Mouse (Mus musculus): ENCODE data around the gene Dennd1a. TPM values are rescaled to one million over a fixed set of nuclear protein-coding genes. Genes with fewer than 3 reads are reported as not detected.

Gene Dennd1a
- polyA plus RNA-seq, 1 experiment from 2014 or later = 10.3 TPM

DNA sequence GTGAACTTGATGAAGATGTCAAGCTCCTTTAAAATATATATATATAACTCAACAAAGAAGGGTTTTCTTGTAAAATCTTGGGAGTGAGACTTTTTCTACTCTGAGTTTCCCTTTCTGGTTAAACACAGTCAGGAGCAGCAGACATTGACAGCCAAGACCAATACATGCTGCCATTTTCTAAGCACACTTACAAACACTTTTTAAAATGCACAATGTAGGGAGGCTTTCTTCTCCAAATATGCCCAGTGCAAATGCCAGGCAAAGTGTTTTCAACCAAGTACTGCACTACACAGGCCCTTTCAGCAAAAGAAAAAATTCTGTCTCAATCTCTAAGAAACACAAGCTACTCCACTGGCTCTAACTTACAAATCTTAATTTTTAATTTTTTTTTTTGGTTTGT lies 65.7 kb downstream of the Dennd1a start:
- Histone ChIP-seq H3K4me2 (no peak overlapping the region), H3K27ac (no peak overlapping the region), H3K4me3 (replicated peaks) (no peak overlapping the region), H3K36me3 (no peaks in the 10 kb centered on the region), H3K27me3 (replicated peaks) (no peaks in the 10 kb centered on the region), H3K9ac (no peak overlapping the region), H3K4me1 (no peaks in the 10 kb centered on the region), H3K9me3 (no peaks in the 10 kb centered on the region)
- no peak for ATAC-seq (ENCODE audit: insufficient read depth, low FRiP score, low read depth)

DNA sequence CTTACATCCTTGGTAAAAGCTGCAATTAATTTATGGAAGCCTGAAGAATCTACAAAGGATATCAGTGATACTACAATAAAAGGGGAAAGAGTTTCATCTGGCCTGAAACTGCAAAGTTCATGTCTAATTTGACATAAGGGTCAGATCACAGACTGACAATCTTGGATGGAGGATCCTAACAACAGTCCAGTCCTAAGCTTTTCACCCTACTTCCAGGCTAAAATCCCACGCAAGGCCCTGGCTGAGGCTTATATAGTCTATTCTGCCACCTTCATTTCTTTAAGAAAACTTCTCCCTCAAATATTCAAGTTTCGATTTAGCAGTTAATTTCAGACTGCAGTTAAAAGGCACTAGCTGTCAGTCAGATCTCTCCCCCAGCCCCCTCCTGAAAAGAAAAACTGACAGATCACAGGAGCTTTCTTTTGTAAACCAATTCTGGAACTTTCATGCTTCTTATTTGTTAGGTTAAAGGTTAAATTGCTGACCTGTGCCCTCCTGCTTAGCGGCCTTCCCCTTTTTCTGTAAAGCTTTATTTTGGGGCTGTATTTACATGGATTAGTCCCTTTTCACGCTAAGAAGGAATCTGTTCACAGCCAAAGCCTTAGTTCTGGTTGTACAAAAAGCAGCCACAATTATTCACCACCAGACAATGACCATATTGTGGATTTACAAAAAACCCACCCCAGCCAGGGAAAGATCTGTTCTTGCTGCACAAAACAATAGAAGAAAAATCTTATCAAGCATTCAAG lies 66.3 kb downstream of the Dennd1a start:
- no peak overlapping the region for H3K27ac ChIP-seq
- H3K9me3 ChIP-seq = no peaks in the 10 kb centered on the region
- H3K27me3 ChIP-seq (replicated peaks) = no peaks in the 10 kb centered on the region
- H3K9ac ChIP-seq = no peak overlapping the region
- no peaks in the 10 kb centered on the region for H3K4me1 ChIP-seq
- no peak overlapping the region for H3K4me2 ChIP-seq
- no peaks in the 10 kb centered on the region for H3K36me3 ChIP-seq
- ATAC-seq (ENCODE audit: insufficient read depth, low FRiP score, low read depth) = no peak
- H3K4me3 ChIP-seq (replicated peaks) = no peak overlapping the region
- WGBS = 42% methylated on average over 4 of the region's 4 CpGs

DNA sequence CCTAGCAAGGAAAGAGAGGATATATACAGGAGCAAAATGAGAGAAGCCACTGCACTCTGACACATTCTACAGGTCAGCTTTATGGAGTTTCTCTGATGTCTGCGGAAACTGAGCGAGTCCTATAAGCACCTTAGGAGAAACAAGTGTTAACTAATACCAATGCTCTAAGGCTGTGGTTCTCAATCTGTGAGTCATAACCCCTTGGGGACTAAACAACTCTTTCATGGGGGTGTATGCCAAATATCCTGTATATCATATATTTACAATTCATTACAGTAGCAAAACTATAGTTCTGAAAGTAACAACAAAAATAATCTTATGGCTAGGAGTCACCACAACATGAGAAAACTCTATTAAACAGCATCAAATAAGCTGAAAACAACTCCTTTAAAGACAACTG lies 67.5 kb downstream of the Dennd1a start:
- no peak overlapping the region for H3K9ac ChIP-seq
- H3K4me2 ChIP-seq = no peak overlapping the region
- no peaks in the 10 kb centered on the region for H3K9me3 ChIP-seq
- ATAC-seq (ENCODE audit: insufficient read depth, low FRiP score, low read depth) = no peak
- no peak overlapping the region for H3K4me3 ChIP-seq (replicated peaks)
- H3K27ac ChIP-seq = no peak overlapping the region
- no peaks in the 10 kb centered on the region for H3K36me3 ChIP-seq
- H3K27me3 ChIP-seq (replicated peaks) = no peaks in the 10 kb centered on the region
- no peaks in the 10 kb centered on the region for H3K4me1 ChIP-seq
- 90% methylated on average over 2 of the region's 2 CpGs for WGBS

DNA sequence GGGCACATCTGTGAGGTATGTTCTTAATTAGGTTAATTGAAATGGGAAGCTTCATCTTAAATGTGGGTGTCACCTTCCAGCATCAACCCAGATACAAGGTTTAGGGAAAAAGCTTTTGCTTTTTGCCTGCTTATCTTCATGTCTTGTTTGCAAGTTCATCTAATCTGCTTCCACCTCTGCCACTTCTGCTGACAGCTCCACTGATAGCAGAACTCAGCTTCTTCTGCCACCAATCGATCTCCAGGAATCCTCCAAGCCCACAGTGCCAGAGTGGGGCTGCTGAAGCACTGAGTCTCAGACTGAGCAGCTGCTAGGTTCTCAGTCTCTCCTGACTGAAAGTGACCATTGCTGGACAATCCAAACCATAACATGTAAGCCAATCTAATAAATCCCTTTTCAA lies 74.1 kb downstream of the Dennd1a start:
- Histone ChIP-seq H3K36me3 (no peaks in the 10 kb centered on the region), H3K4me2 (no peak overlapping the region), H3K9ac (no peak overlapping the region), H3K27ac (no peak overlapping the region), H3K9me3 (no peaks in the 10 kb centered on the region), H3K4me3 (replicated peaks) (no peak overlapping the region), H3K4me1 (no peaks in the 10 kb centered on the region), H3K27me3 (replicated peaks) (no peaks in the 10 kb centered on the region)
- WGBS = 31% methylated on average over 1 of the region's 1 CpGs
- ATAC-seq (ENCODE audit: insufficient read depth, low FRiP score, low read depth) = no peak

DNA sequence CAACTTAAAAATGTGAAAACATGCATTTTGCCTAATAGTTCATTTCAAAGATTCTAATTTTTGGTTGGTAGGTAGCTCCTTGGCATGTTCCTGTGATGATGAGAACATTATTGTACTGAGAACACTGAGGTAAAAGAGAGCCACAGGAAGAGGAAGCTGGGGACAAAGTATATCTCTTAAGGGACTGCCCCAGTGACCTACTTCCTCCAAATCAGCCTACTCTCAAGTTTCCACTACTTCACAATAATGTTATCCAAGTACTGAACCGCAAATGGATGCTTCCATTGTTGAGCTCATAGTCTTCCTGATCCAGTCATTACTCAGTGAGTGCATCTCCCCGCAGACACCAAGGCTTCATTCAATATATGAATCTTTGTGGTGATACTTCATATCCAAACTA lies 75.8 kb downstream of the Dennd1a start:
- Histone ChIP-seq H3K9ac (no peak overlapping the region), H3K4me2 (no peak overlapping the region), H3K36me3 (no peaks in the 10 kb centered on the region), H3K27me3 (replicated peaks) (no peaks in the 10 kb centered on the region), H3K4me1 (no peaks in the 10 kb centered on the region), H3K9me3 (no peaks in the 10 kb centered on the region), H3K27ac (no peak overlapping the region), H3K4me3 (replicated peaks) (no peak overlapping the region)
- ATAC-seq (ENCODE audit: insufficient read depth, low FRiP score, low read depth) = no peak
- WGBS = 95% methylated on average over 2 of the region's 2 CpGs

DNA sequence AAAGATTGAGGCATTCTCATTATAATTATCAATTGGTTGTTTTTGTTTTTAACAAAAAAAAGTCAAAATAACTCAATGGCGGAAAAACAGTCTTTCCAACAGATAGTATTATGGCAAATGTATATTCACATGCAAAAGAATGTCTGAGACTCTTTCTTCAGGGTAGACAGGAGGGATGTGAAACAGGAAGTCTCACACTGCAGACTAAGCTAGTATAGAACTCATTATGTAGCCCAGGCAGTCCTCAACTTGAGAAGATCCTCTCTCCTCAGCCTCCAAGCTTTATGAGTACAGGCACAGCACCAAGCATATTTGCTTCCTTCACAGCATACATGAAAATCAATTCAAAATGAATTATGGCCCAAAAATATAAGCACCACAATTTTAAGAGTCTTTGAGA lies 79.4 kb downstream of the Dennd1a start:
- no peaks in the 10 kb centered on the region for H3K36me3 ChIP-seq
- H3K27me3 ChIP-seq (replicated peaks) = no peaks in the 10 kb centered on the region
- no peaks in the 10 kb centered on the region for H3K9me3 ChIP-seq
- 89% methylated on average over 1 of the region's 1 CpGs for WGBS
- H3K9ac ChIP-seq = no peak overlapping the region
- ATAC-seq (ENCODE audit: insufficient read depth, low FRiP score, low read depth) = no peak
- H3K4me2 ChIP-seq = no peak overlapping the region
- no peak overlapping the region for H3K27ac ChIP-seq
- no peak overlapping the region for H3K4me3 ChIP-seq (replicated peaks)
- H3K4me1 ChIP-seq = no peaks in the 10 kb centered on the region

DNA sequence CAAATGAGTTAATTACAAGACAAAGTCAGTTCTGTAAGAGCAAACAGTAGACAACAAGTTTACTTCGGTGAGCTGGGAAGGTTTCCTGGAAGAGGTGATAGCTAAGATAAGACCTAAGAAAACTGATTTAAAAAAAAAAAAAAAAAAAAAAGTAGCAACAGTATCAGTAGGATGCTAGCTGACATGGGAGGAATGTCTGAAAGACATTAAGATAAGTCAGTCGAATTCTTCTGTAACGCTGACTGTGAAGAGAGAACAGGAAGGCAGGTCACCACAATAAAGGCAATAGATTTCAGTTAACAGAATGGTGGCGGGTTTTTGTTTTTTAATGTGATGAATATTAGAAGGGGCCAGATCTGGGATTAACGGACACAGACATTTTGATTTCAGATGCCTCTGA lies 81.9 kb downstream of the Dennd1a start:
- no peaks in the 10 kb centered on the region for H3K27me3 ChIP-seq (replicated peaks)
- no peak overlapping the region for H3K9ac ChIP-seq
- no peaks in the 10 kb centered on the region for H3K9me3 ChIP-seq
- H3K4me1 ChIP-seq = no peaks in the 10 kb centered on the region
- no peak overlapping the region for H3K27ac ChIP-seq
- no peaks in the 10 kb centered on the region for H3K36me3 ChIP-seq
- ATAC-seq (ENCODE audit: insufficient read depth, low FRiP score, low read depth) = no peak
- whole genome bisulfite sequencing = 55% methylated on average over 5 of the region's 5 CpGs
- no peak overlapping the region for H3K4me3 ChIP-seq (replicated peaks)
- no peak overlapping the region for H3K4me2 ChIP-seq

DNA sequence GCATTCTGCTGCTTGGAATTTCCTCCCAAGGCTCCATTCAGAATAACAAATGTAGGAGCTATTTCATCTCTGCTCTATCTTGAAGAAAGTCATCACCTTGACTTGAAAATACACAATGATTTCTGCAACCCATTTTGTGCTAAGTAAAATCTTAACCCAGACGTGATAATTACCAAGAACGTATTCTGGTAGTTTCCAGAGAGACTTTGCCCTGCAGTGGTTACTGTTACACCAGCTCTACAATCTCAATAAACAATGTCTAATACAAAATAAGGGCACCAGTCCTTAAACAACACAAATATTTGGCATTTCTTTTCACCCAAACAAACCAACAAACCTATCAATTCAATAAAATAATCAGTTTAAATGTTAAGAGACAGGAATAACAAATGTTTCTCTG lies 82.5 kb downstream of the Dennd1a start:
- 46% methylated on average over 2 of the region's 2 CpGs for WGBS
- Histone ChIP-seq H3K4me2 (no peak overlapping the region), H3K27me3 (replicated peaks) (no peaks in the 10 kb centered on the region), H3K9ac (no peak overlapping the region), H3K4me3 (replicated peaks) (no peak overlapping the region), H3K36me3 (no peaks in the 10 kb centered on the region), H3K9me3 (no peaks in the 10 kb centered on the region), H3K4me1 (no peaks in the 10 kb centered on the region), H3K27ac (no peak overlapping the region)
- no peak for ATAC-seq (ENCODE audit: insufficient read depth, low FRiP score, low read depth)

DNA sequence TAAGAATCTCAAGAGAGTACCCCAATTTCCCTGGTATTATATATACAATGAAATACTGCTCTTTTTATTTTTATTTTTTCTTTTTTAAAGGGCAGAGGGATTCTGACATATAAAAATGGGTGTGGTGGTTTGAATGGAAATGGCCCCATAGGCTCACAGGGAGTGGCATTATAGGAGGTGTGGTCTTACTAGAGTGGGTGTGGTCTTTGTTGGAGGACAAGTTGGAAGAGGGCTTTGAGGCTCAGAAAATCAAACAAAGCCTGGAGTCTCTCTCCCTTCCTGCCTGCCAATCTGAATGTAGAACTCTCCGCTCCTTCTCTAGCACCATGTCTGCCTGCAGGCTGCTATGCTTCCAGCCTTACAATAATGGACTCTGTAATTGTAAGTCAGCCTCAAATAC lies 89.1 kb downstream of the Dennd1a start:
- ATAC-seq (ENCODE audit: insufficient read depth, low FRiP score, low read depth) = no peak
- no peak overlapping the region for H3K4me2 ChIP-seq
- WGBS = 83% methylated on average over 1 of the region's 1 CpGs
- H3K4me1 ChIP-seq = no peaks in the 10 kb centered on the region
- no peak overlapping the region for H3K4me3 ChIP-seq (replicated peaks)
- no peaks in the 10 kb centered on the region for H3K27me3 ChIP-seq (replicated peaks)
- no peak overlapping the region for H3K9ac ChIP-seq
- no peaks in the 10 kb centered on the region for H3K36me3 ChIP-seq
- no peak overlapping the region for H3K27ac ChIP-seq
- no peaks in the 10 kb centered on the region for H3K9me3 ChIP-seq

DNA sequence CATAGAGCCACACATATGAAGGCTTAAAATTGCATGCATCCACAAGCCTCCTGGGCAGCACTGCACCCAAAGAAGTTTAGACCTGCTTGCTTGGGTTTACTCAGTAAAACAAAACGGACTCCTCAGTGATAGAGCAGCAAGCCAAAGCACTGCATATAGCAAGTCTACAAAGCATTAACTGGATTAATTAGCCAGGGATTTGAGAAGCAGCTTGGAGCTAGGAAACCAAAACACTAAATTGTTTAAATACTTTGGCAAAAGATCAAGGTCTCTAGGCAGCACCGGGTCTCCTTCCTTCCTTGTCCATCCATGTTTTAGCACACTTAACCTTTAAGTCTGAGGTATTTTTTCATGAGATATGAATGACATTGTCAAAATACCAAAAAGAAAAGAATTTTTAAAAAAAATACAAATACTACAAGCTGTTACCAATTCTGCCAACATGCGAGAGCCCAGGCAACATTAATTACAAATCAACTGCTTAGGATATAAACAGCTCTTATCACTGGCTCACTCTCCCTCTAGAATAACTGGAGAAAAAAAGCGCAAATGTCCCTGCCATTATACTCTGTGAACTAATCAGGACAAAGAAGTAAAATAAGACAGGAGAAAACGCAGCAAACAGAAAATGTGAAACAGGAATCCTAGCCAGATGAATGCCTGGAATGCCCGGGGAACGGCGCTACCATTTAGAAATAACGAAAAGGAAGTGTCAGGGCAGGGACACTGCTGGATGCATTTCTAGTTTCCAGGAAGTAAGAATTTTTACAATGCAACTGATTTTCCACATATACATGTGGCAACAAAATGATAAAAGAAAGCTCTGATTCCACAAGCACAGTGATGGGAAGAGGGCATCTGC lies 90.8 kb downstream of the Dennd1a start:
- no peak overlapping the region for H3K9ac ChIP-seq
- no peak overlapping the region for H3K4me2 ChIP-seq
- no peak overlapping the region for H3K27ac ChIP-seq
- H3K9me3 ChIP-seq = no peaks in the 10 kb centered on the region
- 37% methylated on average over 9 of the region's 9 CpGs for WGBS
- ATAC-seq (ENCODE audit: insufficient read depth, low FRiP score, low read depth) = no peak
- no peak overlapping the region for H3K4me3 ChIP-seq (replicated peaks)
- no peaks in the 10 kb centered on the region for H3K27me3 ChIP-seq (replicated peaks)
- H3K36me3 ChIP-seq = no peaks in the 10 kb centered on the region
- H3K4me1 ChIP-seq = no peaks in the 10 kb centered on the region

DNA sequence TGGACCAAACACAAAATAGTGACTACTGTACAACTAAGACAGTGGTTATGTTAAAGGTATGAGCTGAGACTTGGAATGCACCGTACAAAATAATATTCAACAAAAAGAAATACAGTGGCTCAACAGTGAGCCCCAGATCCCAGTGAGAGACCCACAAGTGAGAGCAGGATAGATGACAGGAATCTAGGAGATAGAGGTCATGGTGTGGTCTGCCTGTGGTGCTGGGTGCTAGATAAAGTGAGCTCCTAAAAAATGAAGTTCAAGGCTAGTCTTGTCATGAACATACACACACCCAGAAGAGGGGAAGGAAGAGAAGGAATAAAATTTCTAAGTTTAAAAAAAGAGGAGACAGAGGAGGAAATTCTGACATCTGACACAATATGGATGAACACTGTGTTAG lies 95.2 kb downstream of the Dennd1a start:
- H3K36me3 ChIP-seq = no peaks in the 10 kb centered on the region
- no peak overlapping the region for H3K4me3 ChIP-seq (replicated peaks)
- no peaks in the 10 kb centered on the region for H3K27me3 ChIP-seq (replicated peaks)
- H3K9ac ChIP-seq = no peak overlapping the region
- H3K27ac ChIP-seq = no peak overlapping the region
- WGBS = 95% methylated on average over 1 of the region's 1 CpGs
- no peaks in the 10 kb centered on the region for H3K4me1 ChIP-seq
- peak; percentile 76; the same call in 1 of the 2 replicates for ATAC-seq (ENCODE audit: insufficient read depth, low FRiP score, low read depth)
- H3K4me2 ChIP-seq = no peak overlapping the region
- no peaks in the 10 kb centered on the region for H3K9me3 ChIP-seq

DNA sequence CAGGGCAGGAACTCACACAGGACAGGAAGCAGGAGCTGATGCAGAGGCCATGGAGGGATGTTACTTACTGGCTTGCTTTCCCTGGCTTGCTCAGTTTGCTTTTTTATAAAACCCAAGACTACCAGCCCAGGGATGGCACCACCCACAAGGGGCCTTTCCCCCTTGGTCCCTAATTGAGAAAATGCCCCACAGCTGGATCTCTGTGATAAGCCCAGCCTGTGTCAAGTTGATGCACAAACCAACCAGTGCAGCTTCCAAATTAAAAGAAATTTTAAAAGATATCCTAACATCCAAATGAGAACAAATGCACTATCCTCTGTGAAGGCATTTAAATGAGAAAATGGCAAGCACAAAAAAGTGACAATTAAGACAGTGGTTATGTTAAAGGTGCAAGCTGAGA lies 95.6 kb downstream of the Dennd1a start:
- peak; percentile 73; the same call in 1 of the 2 replicates for ATAC-seq (ENCODE audit: insufficient read depth, low FRiP score, low read depth)
- Histone ChIP-seq H3K36me3 (no peaks in the 10 kb centered on the region), H3K27ac (no peak overlapping the region), H3K27me3 (replicated peaks) (no peaks in the 10 kb centered on the region), H3K9ac (no peak overlapping the region), H3K4me2 (no peak overlapping the region), H3K9me3 (no peaks in the 10 kb centered on the region), H3K4me1 (no peaks in the 10 kb centered on the region), H3K4me3 (replicated peaks) (no peak overlapping the region)
